Mouse (Mus musculus): ENCODE measurements around the gene Atrn. TPM values are rescaled to one million over a fixed set of nuclear protein-coding genes. Genes with fewer than 3 reads are reported as not detected.

Gene Atrn
- polyA plus RNA-seq, 2 experiments = 2.5 to 3.2 TPM

GRCm38 (mm10) chr2:131054646-131055264, 148.5 kb downstream of the Atrn start:
- Histone ChIP-seq H3K36me3 (replicated peaks; ENCODE audit: control insufficient read depth, insufficient read depth, low read depth) (no peaks in the 10 kb centered on the region), H3K9me3 (ENCODE audit: control insufficient read depth, low read length) (no peaks in the 10 kb centered on the region), H3K4me3 (ENCODE audit: insufficient read depth in 1 of 2, low read depth in 2 of 2, low read length in 2 of 2) (peak overlapping the region in 1 of 2 experiments; percentile 10; a peak in 2 of 4 replicates), H3K4me1 (replicated peaks; ENCODE audit: control insufficient read depth in 2 of 2, insufficient read depth in 2 of 2, low read length in 1 of 2) (peaks cover 0 to 3% of the 10 kb centered on the region in 2 experiments; a peak in 2 of 4 replicates), H3K4me2 (ENCODE audit: low read depth) (peak overlapping the region; percentile 8; the same call in 1 of the 2 replicates), H3K27ac (no peak overlapping the region), H3K9ac (replicated peaks) (no peak overlapping the region), H3K27me3 (ENCODE audit: control insufficient read depth, insufficient read depth, low read length) (peaks cover 55% of the 10 kb centered on the region)
- 2% methylated on average over 21 of the region's 21 CpGs for WGBS (ENCODE audit: insufficient replicate concordance)
- no peak for ATAC-seq (ENCODE audit: insufficient read depth)
- TF ChIP-seq EP300 (IDR thresholded peaks at IDR 0.05; ENCODE audit: low read depth) = no peak
- no peak for TF ChIP-seq CTCF (IDR thresholded peaks at IDR 0.05; ENCODE audit: low read depth)
- DNase-seq (ENCODE audit: low read depth in 3 of 3, low spot score in 3 of 3) = no peak

- Histone ChIP-seq H3K4me2 (ENCODE audit: low read depth) (no peak overlapping the region), H3K4me1 (replicated peaks; ENCODE audit: control insufficient read depth in 2 of 2, insufficient read depth in 2 of 2, low read length in 1 of 2) (peaks cover 0 to 3% of the 10 kb centered on the region in 2 experiments; a peak in 2 of 4 replicates), H3K9me3 (ENCODE audit: control insufficient read depth, low read length) (no peaks in the 10 kb centered on the region), H3K27me3 (ENCODE audit: control insufficient read depth, insufficient read depth, low read length) (peaks cover 55% of the 10 kb centered on the region), H3K9ac (replicated peaks) (no peak overlapping the region), H3K27ac (no peak overlapping the region), H3K4me3 (ENCODE audit: insufficient read depth in 1 of 2, low read depth in 2 of 2, low read length in 2 of 2) (no peak overlapping the region), H3K36me3 (replicated peaks; ENCODE audit: control insufficient read depth, insufficient read depth, low read depth) (no peaks in the 10 kb centered on the region)
- peak; percentile 14; the same call in 1 of the 2 replicates for ATAC-seq (ENCODE audit: insufficient read depth)
- WGBS (ENCODE audit: insufficient replicate concordance) = 4% methylated on average over 10 of the region's 10 CpGs
- peak; percentile 41 to 52 (median 41) for DNase-seq (ENCODE audit: low read depth in 3 of 3, low spot score in 3 of 3)
- TF ChIP-seq EP300 (IDR thresholded peaks at IDR 0.05; ENCODE audit: low read depth) = no peak
- peak; percentile 87 for TF ChIP-seq CTCF (IDR thresholded peaks at IDR 0.05; ENCODE audit: low read depth)
Observed at GRCm38 (mm10) chr2:131055631-131056030, 149.3 kb downstream of the Atrn start.

- DNase-seq (ENCODE audit: low read depth in 3 of 3, low spot score in 3 of 3) (no peak), ATAC-seq (ENCODE audit: insufficient read depth) (no peak)
- Histone ChIP-seq H3K9ac (replicated peaks) (no peak overlapping the region), H3K36me3 (replicated peaks; ENCODE audit: control insufficient read depth, insufficient read depth, low read depth) (no peaks in the 10 kb centered on the region), H3K4me2 (ENCODE audit: low read depth) (no peak overlapping the region), H3K27ac (no peak overlapping the region), H3K9me3 (ENCODE audit: control insufficient read depth, low read length) (no peaks in the 10 kb centered on the region), H3K4me1 (replicated peaks; ENCODE audit: control insufficient read depth in 2 of 2, insufficient read depth in 2 of 2, low read length in 1 of 2) (peaks cover 0 to 3% of the 10 kb centered on the region in 2 experiments; a peak in 2 of 4 replicates), H3K4me3 (ENCODE audit: insufficient read depth in 1 of 2, low read depth in 2 of 2, low read length in 2 of 2) (no peak overlapping the region), H3K27me3 (ENCODE audit: control insufficient read depth, insufficient read depth, low read length) (peaks cover 51% of the 10 kb centered on the region)
- WGBS (ENCODE audit: insufficient replicate concordance) = 1% methylated on average over 10 of the region's 10 CpGs
- TF ChIP-seq CTCF (IDR thresholded peaks at IDR 0.05; ENCODE audit: low read depth) (peak; percentile 75), EP300 (IDR thresholded peaks at IDR 0.05; ENCODE audit: low read depth) (no peak)
Observed at GRCm38 (mm10) chr2:131056191-131056590, 149.9 kb downstream of the Atrn start.

- H3K9ac ChIP-seq (replicated peaks) = no peak overlapping the region
- H3K4me1 ChIP-seq (replicated peaks; ENCODE audit: control insufficient read depth in 2 of 2, insufficient read depth in 2 of 2, low read length in 1 of 2) = no peaks in the 10 kb centered on the region
- H3K4me2 ChIP-seq (ENCODE audit: low read depth) = no peak overlapping the region
- 75% methylated on average over 8 of the region's 8 CpGs for WGBS (ENCODE audit: insufficient replicate concordance)
- no peak overlapping the region for H3K27ac ChIP-seq
- no peaks in the 10 kb centered on the region for H3K36me3 ChIP-seq (replicated peaks; ENCODE audit: control insufficient read depth, insufficient read depth, low read depth)
- ATAC-seq (ENCODE audit: insufficient read depth) (no peak), DNase-seq (ENCODE audit: low read depth in 3 of 3, low spot score in 3 of 3) (no peak)
- peaks cover 40% of the 10 kb centered on the region for H3K27me3 ChIP-seq (ENCODE audit: control insufficient read depth, insufficient read depth, low read length)
- TF ChIP-seq CTCF (IDR thresholded peaks at IDR 0.05; ENCODE audit: low read depth) (no peak), EP300 (IDR thresholded peaks at IDR 0.05; ENCODE audit: low read depth) (no peak)
- no peaks in the 10 kb centered on the region for H3K9me3 ChIP-seq (ENCODE audit: control insufficient read depth, low read length)
- no peak overlapping the region for H3K4me3 ChIP-seq (ENCODE audit: insufficient read depth in 1 of 2, low read depth in 2 of 2, low read length in 2 of 2)
Observed at GRCm38 (mm10) chr2:131058672-131059071, 152.4 kb downstream of the Atrn start.

GRCm38 (mm10) chr2:131059377-131059776, 153.1 kb downstream of the Atrn start:
- DNase-seq (ENCODE audit: low read depth in 3 of 3, low spot score in 3 of 3) = no peak
- Histone ChIP-seq H3K4me2 (ENCODE audit: low read depth) (no peak overlapping the region), H3K9me3 (ENCODE audit: control insufficient read depth, low read length) (no peaks in the 10 kb centered on the region), H3K9ac (replicated peaks) (no peak overlapping the region), H3K4me1 (replicated peaks; ENCODE audit: control insufficient read depth in 2 of 2, insufficient read depth in 2 of 2, low read length in 1 of 2) (no peaks in the 10 kb centered on the region), H3K4me3 (ENCODE audit: insufficient read depth in 1 of 2, low read depth in 2 of 2, low read length in 2 of 2) (no peak overlapping the region), H3K27me3 (ENCODE audit: control insufficient read depth, insufficient read depth, low read length) (peaks cover 36% of the 10 kb centered on the region), H3K36me3 (replicated peaks; ENCODE audit: control insufficient read depth, insufficient read depth, low read depth) (no peaks in the 10 kb centered on the region), H3K27ac (no peak overlapping the region)
- TF ChIP-seq EP300 (IDR thresholded peaks at IDR 0.05; ENCODE audit: low read depth) = no peak
- no peak for TF ChIP-seq CTCF (IDR thresholded peaks at IDR 0.05; ENCODE audit: low read depth)
- no peak for ATAC-seq (ENCODE audit: insufficient read depth)
- WGBS (ENCODE audit: insufficient replicate concordance) = 51% methylated on average over 1 of the region's 1 CpGs

All from liver, embryonic 14.5 days (tissue).